14 mouse cellular contexts compared by ENCODE assay signal in the genomic region with DNA sequence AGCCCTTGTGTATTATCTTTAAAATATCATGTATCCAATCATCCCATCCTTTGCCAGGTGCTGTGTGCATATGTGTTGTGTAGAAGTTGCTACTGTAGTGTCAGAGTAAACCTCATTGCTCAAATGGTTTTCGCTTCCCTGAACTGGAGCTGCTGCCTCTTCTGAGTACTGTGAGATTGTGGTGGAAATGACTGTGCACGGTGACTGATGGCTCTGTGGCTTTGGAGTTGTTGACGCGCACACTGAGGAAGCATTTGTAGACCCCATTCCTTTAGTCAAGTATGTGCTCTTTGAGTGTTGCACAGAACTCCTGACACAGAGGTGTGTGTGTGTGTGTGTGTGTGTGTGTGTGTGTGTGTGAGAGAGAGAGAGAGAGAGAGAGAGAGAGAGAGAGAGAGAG.
"Had no signal": no experiment of that assay in that cellular context is flagged by ENCODE, and none has a peak within 500 bp of the region (broad histone marks: within the 10 kb centered on the region; RNA-seq: fewer than 3 reads in every experiment).

No protein-coding gene starts in this region.

- ATAC-seq: liver, embryonic 12.5 days; lung, postnatal 0 days; midbrain, embryonic 15.5 days had no signal

- H3K36me3 ChIP-seq: limb, embryonic 15.5 days; liver, embryonic 12.5 days; midbrain, embryonic 15.5 days; neural tube, embryonic 12.5 days had no signal

- H3K4me3 ChIP-seq: limb, embryonic 15.5 days; liver, embryonic 12.5 days; midbrain, embryonic 15.5 days; neural tube, embryonic 12.5 days had no signal

- H3K27ac ChIP-seq: kidney, postnatal 0 days; limb, embryonic 15.5 days; liver, embryonic 12.5 days; midbrain, embryonic 15.5 days; neural tube, embryonic 12.5 days; stomach, postnatal 0 days had no signal

- H3K9ac ChIP-seq: limb, embryonic 15.5 days; liver, embryonic 12.5 days; midbrain, embryonic 15.5 days; neural tube, embryonic 12.5 days had no signal

- H3K4me1 ChIP-seq: limb, embryonic 15.5 days; liver, embryonic 12.5 days; neural tube, embryonic 12.5 days had no signal

- H3K4me2 ChIP-seq: limb, embryonic 15.5 days; liver, embryonic 12.5 days; midbrain, embryonic 11.5 days; midbrain, embryonic 15.5 days; neural tube, embryonic 12.5 days had no signal

- H3K9me3 ChIP-seq: limb, embryonic 15.5 days; liver, embryonic 12.5 days; midbrain, embryonic 15.5 days; neural tube, embryonic 12.5 days had no signal

- H3K27me3 ChIP-seq: limb, embryonic 15.5 days; liver, embryonic 12.5 days; midbrain, embryonic 15.5 days; neural tube, embryonic 12.5 days had no signal

- DNase-seq: kidney, adult 9 months; kidney, postnatal 36 days; layer of hippocampus, adult 9-11 months; layer of hippocampus, postnatal 36 days; lung, postnatal 4 days; thymus, postnatal 4 days had no signal
